Mouse (Mus musculus) forebrain, embryonic 14.5 days (tissue): Measurements from ENCODE around the gene Fubp3. TPM values are rescaled to one million over a fixed set of nuclear protein-coding genes. Genes with fewer than 3 reads are reported as not detected.
"Not testable (repeated sequence)": the region's sequence is repeated elsewhere in the genome, so short reads cannot be mapped to it uniquely, and the experiment has no call there.

Experiments used
- ATAC-seq: fragments of 200-750 bp; cut with Nextera tagmentation; 2 replicates; pipeline ENCODE4 v1.8.0; 2017; ENCODE audit warnings: mild to moderate bottlenecking, moderate library complexity
- DNase-seq: peaks from one replicate; pipeline ENCODE4 v3.0.0-alpha.2; 2015; ENCODE audit warnings: low spot score
- H3K27ac ChIP-seq: fragments of 300-500 bp; sonication (generic); 2 replicates; pipeline ENCODE4 v1.5.1; 2014; ENCODE audit warnings: low read depth, mild to moderate bottlenecking, control low read depth, low read length, moderate library complexity
- H3K27me3 ChIP-seq: fragments of 300-500 bp; sonication (generic); replicated peaks from 2 replicates; pipeline ENCODE4 v1.6.1; 2014; ENCODE audit warnings: low read length, control low read depth, mixed read lengths; ENCODE audit not compliant: control insufficient read depth, insufficient read depth
- H3K36me3 ChIP-seq: fragments of 300-500 bp; sonication (generic); 2 replicates; pipeline ENCODE4 v1.6.1; 2014; ENCODE audit warnings: low read length, control low read depth; ENCODE audit not compliant: control insufficient read depth, insufficient read depth
- H3K4me1 ChIP-seq: fragments of 300-500 bp; sonication (generic); 2 replicates; pipeline ENCODE4 v1.6.1; 2014; ENCODE audit warnings: antibody characterized with exemption, low read length, control low read depth; ENCODE audit not compliant: control insufficient read depth, insufficient read depth
- H3K4me2 ChIP-seq: fragments of 300-500 bp; sonication (generic); 2 replicates; pipeline ENCODE4 v1.6.1; 2014; ENCODE audit warnings: mild to moderate bottlenecking, control low read depth, low read length
- H3K4me3 ChIP-seq: fragments of 300-500 bp; sonication (generic); 2 replicates; pipeline ENCODE4 v1.5.1; 2014; ENCODE audit warnings: low read depth, low read length, control low read depth
- H3K9ac ChIP-seq: fragments of 300-500 bp; sonication (generic); 2 replicates; pipeline ENCODE4 v1.6.1; 2014; ENCODE audit warnings: mild to moderate bottlenecking, low read length, control low read depth, moderate library complexity
- H3K9me3 ChIP-seq: fragments of 300-500 bp; sonication (generic); replicated peaks from 2 replicates; pipeline ENCODE4 v1.6.1; 2016; ENCODE audit warnings: low read length, control low read depth, mixed read lengths; ENCODE audit not compliant: control insufficient read depth
- WGBS: fragments of 180-500 bp; shearing (Covaris S2); extraction: QIAGEN DNeasy Blood & Tissue Kit; methylation state at CpG from one replicate; pipeline ENCODE4 v1.1.7; 2014; 5-methylcytosine and 5-hydroxymethylcytosine counted together
- polyA plus RNA-seq: library from polyadenylated mRNA; unstranded; fragments of >200 nt; fragmentation: Nextera tagmentation; extraction: Ambion mirVana; gene quantifications from 2 replicates; pipeline ENCODE4 v1.2.1, GENCODE M21; 2014

Gene Fubp3
- polyA plus RNA-seq, 1 experiment from 2014 or later: 51.2 TPM

- 86% methylated on average over 1 of the region's 3 CpGs for WGBS
- not testable (repeated sequence) for H3K36me3 ChIP-seq, H3K27me3 ChIP-seq, H3K4me1 ChIP-seq, H3K4me2 ChIP-seq, H3K4me3 ChIP-seq, ATAC-seq, H3K27ac ChIP-seq, H3K9me3 ChIP-seq, H3K9ac ChIP-seq, DNase-seq
Observed at GRCm38 (mm10) chr2:31551351-31551750, 21.1 kb upstream of the Fubp3 start.

- H3K4me2 ChIP-seq: no peak overlapping the region
- no peaks in the 10 kb centered on the region for H3K36me3 ChIP-seq
- H3K27me3 ChIP-seq: no peaks in the 10 kb centered on the region
- H3K9ac ChIP-seq: no peak overlapping the region
- DNase-seq: no peak
- ATAC-seq: no peak
- no peaks in the 10 kb centered on the region for H3K9me3 ChIP-seq
- no peak overlapping the region for H3K27ac ChIP-seq
- no peak overlapping the region for H3K4me3 ChIP-seq
- no peaks in the 10 kb centered on the region; the same call in 1 of the 2 replicates for H3K4me1 ChIP-seq
- WGBS: 89% methylated on average over 10 of the region's 10 CpGs
Observed at GRCm38 (mm10) chr2:31551971-31552370, 20.5 kb upstream of the Fubp3 start.

- H3K27ac ChIP-seq: no peak overlapping the region
- no peaks in the 10 kb centered on the region for H3K27me3 ChIP-seq
- ATAC-seq: no peak
- H3K9me3 ChIP-seq: no peaks in the 10 kb centered on the region
- no peaks in the 10 kb centered on the region for H3K4me1 ChIP-seq
- DNase-seq: no peak
- H3K4me3 ChIP-seq: no peak overlapping the region
- no peak overlapping the region for H3K9ac ChIP-seq
- H3K36me3 ChIP-seq: no peaks in the 10 kb centered on the region
- H3K4me2 ChIP-seq: no peak overlapping the region
- WGBS: 87% methylated on average over 5 of the region's 5 CpGs
Observed at GRCm38 (mm10) chr2:31554619-31555018, 17.8 kb upstream of the Fubp3 start.

- H3K27ac ChIP-seq: peak overlapping the region; percentile 76
- ATAC-seq: no peak
- 3% methylated on average over 41 of the region's 41 CpGs for WGBS
- H3K4me1 ChIP-seq: peaks cover 14% of the 10 kb centered on the region
- peak overlapping the region; percentile 72 for H3K4me2 ChIP-seq
- no peaks in the 10 kb centered on the region for H3K9me3 ChIP-seq
- H3K9ac ChIP-seq: peak overlapping the region; percentile 87
- H3K27me3 ChIP-seq: 0 out of 2 replicates have a peak, but pooled peaks cover 3% of the 10 kb centered on the region
- H3K4me3 ChIP-seq: peak overlapping the region; percentile 90
- H3K36me3 ChIP-seq: peaks cover 3% of the 10 kb centered on the region; the same call in 1 of the 2 replicates
- DNase-seq: no peak
Observed at GRCm38 (mm10) chr2:31572915-31573635, 624 bp downstream of the Fubp3 start.

GRCm38 (mm10) chr2:31581617-31582016 lies 9.2 kb downstream of the Fubp3 start:
- Histone ChIP-seq H3K4me2 (no peak overlapping the region), H3K4me1 (no peaks in the 10 kb centered on the region), H3K9ac (no peak overlapping the region), H3K27ac (no peak overlapping the region), H3K9me3 (no peaks in the 10 kb centered on the region), H3K4me3 (no peak overlapping the region), H3K27me3 (no peaks in the 10 kb centered on the region), H3K36me3 (peaks cover 30% of the 10 kb centered on the region)
- 22% methylated on average over 2 of the region's 2 CpGs for WGBS
- DNase-seq (no peak), ATAC-seq (no peak)

GRCm38 (mm10) chr2:31591799-31592484 lies 19.5 kb downstream of the Fubp3 start:
- 88% methylated on average over 9 of the region's 9 CpGs for WGBS
- Histone ChIP-seq H3K4me3 (no peak overlapping the region), H3K4me1 (no peaks in the 10 kb centered on the region), H3K27me3 (no peaks in the 10 kb centered on the region), H3K9ac (no peak overlapping the region), H3K36me3 (peaks cover 59% of the 10 kb centered on the region), H3K27ac (no peak overlapping the region), H3K9me3 (no peaks in the 10 kb centered on the region), H3K4me2 (no peak overlapping the region)
- ATAC-seq: no peak
- DNase-seq: no peak

- peaks cover 93% of the 10 kb centered on the region for H3K36me3 ChIP-seq
- H3K27ac ChIP-seq: no peak overlapping the region
- no peaks in the 10 kb centered on the region for H3K27me3 ChIP-seq
- no peaks in the 10 kb centered on the region for H3K4me1 ChIP-seq
- no peak overlapping the region for H3K4me2 ChIP-seq
- WGBS: 93% methylated on average over 1 of the region's 1 CpGs
- no peaks in the 10 kb centered on the region for H3K9me3 ChIP-seq
- no peak overlapping the region for H3K4me3 ChIP-seq
- DNase-seq (no peak), ATAC-seq (no peak)
- H3K9ac ChIP-seq: no peak overlapping the region
Observed at GRCm38 (mm10) chr2:31607555-31607954, 35.1 kb downstream of the Fubp3 start.

- DNase-seq (peak; percentile 35), ATAC-seq (no peak)
- H3K27ac ChIP-seq: no peak overlapping the region
- no peak overlapping the region for H3K4me2 ChIP-seq
- no peak overlapping the region for H3K9ac ChIP-seq
- H3K27me3 ChIP-seq: no peaks in the 10 kb centered on the region
- no peaks in the 10 kb centered on the region for H3K9me3 ChIP-seq
- H3K36me3 ChIP-seq: peaks cover 95% of the 10 kb centered on the region
- H3K4me3 ChIP-seq: no peak overlapping the region
- 26% methylated on average over 7 of the region's 7 CpGs for WGBS
- no peaks in the 10 kb centered on the region for H3K4me1 ChIP-seq
Observed at GRCm38 (mm10) chr2:31609859-31610261, 37.4 kb downstream of the Fubp3 start.

GRCm38 (mm10) chr2:31610922-31611321 lies 38.5 kb downstream of the Fubp3 start:
- Histone ChIP-seq H3K4me1 (no peaks in the 10 kb centered on the region), H3K27ac (no peak overlapping the region), H3K36me3 (peaks cover 95% of the 10 kb centered on the region), H3K4me3 (no peak overlapping the region), H3K27me3 (no peaks in the 10 kb centered on the region), H3K4me2 (no peak overlapping the region), H3K9me3 (no peaks in the 10 kb centered on the region), H3K9ac (no peak overlapping the region)
- no peak for DNase-seq
- ATAC-seq: no peak
- 35% methylated on average over 4 of the region's 4 CpGs for WGBS
